Mouse (Mus musculus): ENCODE data around the gene Srms.

The Srms gene

DNA sequence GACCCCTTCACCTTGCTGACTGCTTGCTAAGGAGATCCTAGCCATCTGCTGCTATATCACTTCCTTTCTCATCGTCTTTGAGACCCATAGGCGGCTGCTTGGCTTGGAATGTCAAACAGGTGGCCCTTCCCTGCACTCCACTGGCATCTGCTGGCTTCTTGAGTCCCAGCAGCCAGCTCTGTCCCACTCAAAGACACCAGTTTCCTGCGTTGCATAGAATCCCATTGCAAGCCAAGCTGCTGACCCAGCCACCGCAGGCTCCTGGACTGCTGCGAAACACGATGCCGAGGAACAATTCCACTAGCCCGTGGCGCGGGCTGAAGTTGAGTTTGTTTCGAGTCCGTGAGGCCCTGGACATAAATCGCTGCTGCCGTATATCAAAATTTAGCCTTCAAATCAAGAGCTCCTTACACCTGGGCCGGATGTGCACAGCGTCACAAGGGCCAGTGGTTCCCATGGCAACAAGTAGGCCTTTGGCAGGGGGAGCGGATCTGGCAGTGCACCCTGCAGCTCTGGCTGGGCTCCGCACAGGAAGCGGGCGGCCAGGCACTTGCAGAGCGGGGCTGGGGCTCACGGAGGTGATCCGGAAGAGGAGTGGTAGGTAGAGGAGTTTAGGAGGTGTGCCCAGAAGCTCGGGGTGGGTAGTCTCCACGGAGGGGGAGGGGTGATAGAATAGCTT, 6.7 kb upstream of the Srms start, which contains the start of gene Fndc11:
Fndc11 (plus strand) TSS at position 476 of the 679 bp plus-strand sequence.
- DNase-seq (ENCODE audit: low spot score) = peak; percentile 73

DNA sequence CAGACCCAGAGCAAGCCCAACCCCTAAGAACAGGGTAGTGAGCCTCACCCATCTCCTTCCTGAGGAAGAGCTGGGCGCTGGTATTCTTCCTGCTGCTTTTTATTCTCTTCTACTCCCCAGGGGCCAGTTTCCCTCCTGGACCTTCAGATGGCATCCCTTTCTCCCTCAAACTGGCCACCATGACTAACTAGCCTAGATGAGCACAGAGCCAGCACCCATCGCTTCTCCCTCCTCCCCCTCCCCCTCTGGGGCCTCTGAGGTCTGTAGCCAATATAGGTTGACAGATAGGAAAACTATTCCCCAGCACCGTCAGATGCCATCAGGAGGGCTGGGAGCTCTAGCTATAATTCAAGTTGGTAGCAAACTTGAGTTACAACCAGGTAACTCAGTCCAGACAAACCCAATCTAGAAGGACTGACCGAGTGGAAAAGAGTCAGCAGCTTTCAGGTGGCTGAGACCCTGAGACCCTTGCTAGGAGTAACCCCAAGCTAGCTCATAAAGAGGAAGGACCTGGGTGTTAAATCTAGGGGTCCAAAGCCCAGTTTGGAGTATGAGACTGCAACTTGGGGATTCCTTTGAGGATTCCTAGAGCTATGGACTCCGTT, 6.0 kb upstream of the Srms start:
- DNase-seq (ENCODE audit: low spot score) = no peak

DNA sequence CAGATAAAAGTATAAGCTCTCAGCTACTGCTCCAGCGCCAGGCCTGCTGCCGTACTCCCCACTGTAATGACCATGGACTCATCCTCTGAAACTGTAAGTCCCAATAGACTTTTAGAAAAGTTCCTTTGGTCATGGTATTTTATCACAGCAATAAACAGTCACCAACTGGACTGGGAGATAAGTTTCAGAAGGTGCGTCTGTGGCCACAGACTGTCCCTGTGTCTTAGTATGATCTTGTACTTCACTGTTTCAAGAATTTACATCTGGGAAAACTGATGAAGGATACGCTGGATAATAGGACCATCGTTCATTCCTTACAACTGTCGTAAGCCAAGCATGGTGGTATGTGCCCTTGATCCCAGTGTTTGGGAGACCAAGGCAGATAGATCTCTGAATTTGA, 3.1 kb upstream of the Srms start:
- no peak for DNase-seq (ENCODE audit: low spot score)

DNA sequence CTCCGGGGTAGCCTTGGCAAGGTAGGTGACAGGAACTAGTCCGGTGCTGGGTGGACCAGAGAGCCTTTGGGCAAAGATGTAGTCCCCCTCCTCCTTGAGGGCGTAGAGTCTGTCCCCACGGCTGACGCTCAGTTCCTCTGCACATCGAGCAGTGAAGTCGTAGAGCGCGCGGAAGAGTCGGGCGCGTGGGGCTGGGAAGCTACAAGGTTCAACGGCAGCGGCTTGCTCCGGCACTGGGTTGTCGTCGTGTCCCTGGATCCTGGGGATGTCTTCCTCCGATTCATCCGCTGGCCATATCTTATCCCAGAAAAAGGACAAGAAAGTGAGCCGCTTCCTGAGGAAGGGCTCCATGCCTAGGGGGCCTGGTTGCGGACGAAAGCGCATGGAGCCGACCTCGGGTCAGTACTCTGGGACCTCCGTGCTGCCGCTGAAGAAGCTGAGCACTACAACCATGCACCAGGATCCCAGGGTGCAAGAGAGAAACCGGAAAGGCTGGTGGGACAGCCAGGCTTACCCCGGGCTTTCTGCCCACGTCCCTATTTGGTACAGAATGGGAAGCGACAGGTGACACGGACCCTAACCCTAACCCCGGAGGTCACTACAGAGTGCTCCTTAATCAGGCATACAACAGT, 480 bp downstream of the Srms start:
- no peak for DNase-seq (ENCODE audit: low spot score)

DNA sequence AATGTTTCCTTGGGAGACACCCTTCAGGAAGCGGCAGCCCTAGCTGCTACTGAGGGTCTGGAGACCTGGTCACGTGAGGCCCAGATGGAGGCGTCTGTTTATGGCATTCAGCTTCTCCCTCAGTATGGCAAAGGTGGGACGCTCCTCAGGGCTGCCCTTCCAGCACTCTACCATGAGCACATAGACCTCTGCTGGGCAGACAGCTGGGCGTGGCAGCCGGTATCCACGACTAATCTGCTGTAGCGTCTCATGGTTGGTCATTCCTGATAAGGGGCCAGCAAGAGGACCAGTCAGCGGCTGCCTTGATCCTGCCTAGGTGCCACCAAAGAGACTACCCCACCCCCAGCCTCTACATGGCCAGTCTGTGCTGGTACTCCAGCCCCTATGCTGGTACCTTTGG, 6.9 kb downstream of the Srms start:
- no peak for DNase-seq (ENCODE audit: low spot score)

DNA sequence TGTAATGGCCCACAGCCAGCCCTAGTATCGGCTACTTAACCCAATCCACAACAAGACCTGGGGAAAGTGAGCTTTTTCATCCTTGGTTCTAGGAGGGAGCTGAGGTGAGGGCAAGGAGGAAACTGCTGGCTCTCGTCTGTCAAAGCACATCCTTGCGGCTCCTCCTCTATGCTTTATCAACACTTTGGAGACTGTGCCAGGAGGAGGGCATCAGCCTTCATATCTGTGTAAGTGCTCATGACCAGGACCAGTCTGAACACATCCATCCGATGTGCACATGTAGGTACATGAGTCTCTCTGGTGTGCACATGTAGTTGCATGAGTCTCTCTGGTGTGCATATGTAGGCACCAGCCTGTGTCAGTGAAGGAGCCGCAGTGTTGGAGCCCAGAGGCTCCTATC, 7.3 kb downstream of the Srms start:
- DNase-seq (ENCODE audit: low spot score) = no peak

DNA sequence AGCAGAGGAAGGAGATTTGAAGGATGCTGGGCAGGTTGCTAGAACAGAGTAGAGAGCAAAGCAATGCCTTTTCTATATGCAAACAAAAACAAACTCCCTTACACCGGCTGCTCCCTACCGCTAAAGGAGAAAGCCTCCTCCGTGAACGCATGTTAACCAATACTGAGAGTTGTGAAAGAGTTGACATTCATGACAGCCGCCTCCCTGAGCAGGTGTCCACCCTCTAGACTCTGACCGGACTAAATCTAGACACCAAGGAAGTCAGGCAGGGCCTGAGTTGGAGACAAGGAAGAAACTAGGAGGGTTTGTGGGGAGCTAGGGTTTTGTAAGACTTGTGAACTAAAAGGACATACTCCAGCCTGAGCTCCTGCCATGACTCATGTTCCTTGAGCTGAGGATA, 10.1 kb downstream of the Srms start:
- peak; percentile 51 for DNase-seq (ENCODE audit: low spot score)

DNA sequence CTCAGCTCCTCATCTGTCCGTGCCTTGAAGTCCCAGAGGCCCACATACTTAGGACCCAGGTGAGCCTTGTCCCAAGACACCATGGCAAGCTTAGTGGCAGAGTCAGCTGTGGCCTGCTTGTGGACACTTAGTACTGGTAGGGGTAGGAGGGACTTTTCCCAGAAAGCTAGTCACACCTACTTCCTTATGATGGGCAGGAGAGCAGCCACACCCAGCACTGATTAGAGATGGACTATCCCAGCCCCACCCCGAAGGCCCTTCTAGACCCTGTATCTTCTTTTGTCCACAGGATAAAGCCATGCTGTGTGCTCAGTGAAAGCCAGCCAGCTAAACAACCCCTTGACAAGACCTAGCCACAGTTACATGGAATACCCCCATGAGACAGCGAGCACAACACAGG, 10.6 kb downstream of the Srms start, which contains the start of gene Ptk6:
Ptk6 (minus strand) TSS at position 368 of the 400 bp plus-strand sequence.
- DNase-seq (ENCODE audit: low spot score) = no peak

DNA sequence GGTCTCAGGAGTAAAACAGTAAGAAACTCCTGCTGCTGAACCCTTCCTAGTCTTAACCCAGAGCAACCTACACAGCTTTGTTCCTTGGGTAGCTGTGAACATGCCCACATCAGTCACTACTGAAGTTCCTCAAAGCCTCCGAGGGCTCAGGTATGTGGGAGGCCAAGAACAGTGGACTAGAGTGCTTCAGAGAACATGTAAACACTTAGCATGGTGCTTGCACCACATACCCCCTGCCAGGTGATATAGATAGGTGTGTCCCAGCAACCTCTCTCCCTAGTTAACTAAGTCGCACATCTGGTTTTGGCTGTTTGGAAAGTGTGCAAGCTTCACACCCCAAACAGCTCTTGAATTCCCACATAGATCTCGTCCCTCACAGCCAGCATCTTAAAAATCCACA, 11.4 kb downstream of the Srms start:
- DNase-seq (ENCODE audit: low spot score) = no peak

DNA sequence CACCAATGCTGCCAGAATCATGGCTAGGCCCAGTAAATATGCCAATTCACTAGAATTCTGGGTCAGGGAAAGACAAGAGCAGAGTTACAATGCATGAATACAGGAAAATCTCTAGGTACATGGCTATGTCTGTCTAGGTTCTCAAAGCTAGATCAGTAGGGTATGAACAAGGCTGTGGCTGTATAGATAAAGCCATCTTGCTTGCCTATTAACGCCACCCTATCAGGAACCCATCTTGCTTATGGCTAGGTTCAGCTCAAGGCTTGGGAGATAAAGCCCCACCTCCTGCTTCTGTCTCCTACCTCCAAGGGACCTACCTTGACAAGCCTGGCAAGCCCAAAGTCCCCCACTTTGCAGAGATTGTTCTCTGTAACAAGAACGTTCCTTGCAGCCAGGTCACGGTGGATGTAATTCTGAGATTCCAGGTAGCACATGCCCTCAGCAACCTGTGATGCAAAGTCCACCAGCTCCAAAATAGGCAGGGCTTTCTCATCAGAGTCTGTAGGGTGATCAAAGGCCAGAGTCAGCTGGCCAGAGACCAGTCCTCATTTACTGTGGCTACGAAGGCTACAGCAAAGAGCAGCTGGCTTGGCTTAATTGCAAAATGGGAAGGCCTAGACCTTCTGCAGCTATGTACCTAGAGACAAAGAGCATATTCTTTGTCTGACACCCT, 16.2 kb downstream of the Srms start:
- DNase-seq (ENCODE audit: low spot score) = peak; percentile 69

DNA sequence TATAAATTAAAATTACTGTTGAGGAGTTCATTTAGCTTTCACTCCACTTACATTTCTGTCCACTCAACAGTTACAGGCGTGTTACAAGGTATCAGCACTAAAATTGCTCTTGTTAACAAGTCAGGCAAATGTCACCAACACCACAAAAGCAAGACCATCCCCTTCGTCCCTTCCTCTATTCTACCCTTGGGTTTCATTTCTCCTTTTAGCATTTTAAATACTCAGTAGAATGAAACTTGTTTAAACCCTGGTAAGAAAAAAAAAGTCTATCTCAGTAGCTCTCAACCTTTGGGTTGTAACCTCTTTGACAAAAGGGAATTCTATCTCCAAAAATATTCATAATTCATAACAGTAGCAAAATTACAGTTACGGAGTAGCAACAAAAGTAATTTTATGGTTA, 19.9 kb downstream of the Srms start:
- no peak for DNase-seq (ENCODE audit: low spot score)

DNA sequence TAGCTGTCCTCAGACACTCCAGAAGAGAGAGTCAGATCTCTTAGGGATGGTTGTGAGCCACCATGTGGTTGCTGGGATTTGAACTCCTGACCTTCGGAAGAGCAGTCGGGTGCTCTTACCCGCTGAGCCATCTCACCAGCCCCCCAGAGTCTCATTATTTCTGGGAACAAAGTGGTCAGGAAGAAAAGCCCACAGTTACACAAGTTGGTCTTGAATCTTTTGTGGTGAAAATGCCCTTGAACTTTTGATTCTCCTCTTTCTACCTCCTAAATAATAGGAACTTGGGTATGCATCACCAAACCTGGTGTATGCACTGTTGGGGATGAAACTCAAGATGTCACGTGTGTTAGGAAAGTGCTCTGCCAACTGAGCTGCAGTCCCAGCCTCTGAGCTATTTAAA, 21.0 kb downstream of the Srms start:
- no peak for DNase-seq (ENCODE audit: low spot score)

DNA sequence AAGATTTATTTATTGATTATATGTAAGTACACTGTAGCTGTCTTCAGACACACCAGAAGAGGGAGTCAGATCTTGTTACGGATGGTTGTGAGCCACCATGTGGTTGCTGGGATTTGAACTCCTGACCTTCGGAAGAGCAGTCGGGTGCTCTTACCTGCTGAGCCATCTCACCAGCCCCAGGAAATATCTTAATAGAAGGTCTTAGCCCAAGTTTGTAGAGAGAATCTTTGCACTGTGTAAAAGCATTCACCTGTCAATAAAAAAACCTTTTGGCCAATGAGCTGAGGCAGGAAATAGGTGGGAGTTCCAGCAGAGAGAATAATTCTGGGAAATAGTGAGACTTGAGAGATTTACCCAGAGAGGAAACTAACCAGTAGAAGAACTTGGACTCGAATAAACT, 21.6 kb downstream of the Srms start:
- DNase-seq (ENCODE audit: low spot score) = peak; percentile 18

DNA sequence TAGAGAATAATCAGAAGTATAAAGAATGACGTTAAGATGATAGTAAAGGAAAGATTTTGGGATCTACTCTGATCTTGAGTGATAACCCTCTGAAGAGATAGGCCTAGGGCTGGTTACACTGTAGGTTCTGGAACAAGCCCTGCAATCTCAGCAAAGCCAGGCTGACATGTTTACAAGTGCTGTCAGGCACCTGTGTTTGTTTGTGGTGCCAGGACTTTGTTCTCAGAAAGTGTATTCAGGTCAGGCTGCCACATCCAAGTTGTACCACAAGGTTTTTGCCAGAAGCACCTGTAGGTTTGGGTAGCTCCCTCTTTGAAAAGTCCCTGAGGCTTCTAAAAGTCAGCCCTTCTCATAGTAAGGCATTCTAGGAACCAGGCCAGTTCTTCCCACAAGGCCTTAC, 23.7 kb downstream of the Srms start:
- DNase-seq (ENCODE audit: low spot score) = peak; percentile 24

DNA sequence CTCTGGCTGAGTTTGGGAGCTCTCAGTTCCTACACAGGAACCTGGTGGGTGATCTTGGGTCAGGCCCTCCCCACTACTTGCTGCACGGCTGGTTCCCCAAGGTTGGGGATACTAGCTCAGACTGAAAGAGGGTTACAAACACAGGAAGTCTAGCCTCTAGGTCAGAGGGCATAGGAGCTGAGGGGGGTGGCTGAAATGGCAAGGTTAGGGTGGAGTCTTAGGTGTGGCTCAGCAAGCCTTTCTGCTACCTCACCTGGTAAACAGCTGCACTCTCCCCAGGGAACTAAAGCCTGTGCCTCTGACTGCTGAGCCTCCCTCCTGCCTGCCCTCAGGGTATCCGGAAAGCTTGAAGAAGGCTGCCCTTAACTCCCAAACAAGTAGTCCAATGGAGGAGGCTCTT, 24.3 kb downstream of the Srms start:
- peak; percentile 62 for DNase-seq (ENCODE audit: low spot score)

DNA sequence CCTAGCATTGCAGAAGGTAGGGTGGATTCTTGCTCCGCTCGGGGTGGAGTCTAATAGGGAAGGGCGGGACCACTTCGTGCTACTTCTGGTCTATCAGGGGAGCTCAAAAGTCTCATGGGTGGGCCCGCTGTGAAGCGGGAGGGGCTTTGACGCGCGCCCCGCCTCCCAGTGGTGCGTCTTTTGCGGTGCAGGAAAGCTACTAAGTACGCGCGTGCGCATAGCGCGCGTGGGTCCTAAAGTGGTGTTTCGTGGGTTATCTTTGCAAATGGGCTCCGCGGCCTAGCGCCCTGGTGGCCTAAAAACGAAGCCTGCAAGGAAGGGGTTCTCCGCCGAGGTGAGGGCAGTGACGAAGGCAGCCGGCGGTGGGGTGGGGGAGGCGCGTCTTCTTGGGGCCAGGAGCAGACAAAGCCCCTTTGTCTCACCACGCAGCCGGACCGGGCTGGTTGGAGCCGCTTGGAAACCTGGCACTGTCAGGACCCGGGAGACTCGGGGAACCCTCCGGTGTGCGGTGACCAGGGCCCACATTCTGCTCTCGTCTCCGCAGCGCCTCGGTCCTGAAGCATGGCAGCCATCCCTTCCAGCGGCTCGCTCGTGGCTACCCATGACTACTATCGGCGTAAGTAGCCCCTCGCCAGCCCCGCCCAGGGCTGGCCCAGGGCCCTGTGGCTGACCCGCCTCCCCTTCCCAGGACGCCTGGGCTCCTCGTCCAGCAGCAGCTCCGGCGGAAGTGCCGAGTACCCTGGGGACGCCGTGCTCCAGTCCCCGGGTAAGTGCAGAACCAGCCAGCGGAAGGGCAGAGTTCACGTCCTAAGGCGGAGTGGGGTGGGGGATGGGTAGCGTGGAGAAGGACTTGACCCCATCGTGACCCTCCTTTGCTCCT, 25.6 kb downstream of the Srms start, which contains the start of gene Ppdpf:
Ppdpf (plus strand) TSS at position 127 of the 880 bp plus-strand sequence.
- DNase-seq (ENCODE audit: low spot score) = peak; percentile 96

DNA sequence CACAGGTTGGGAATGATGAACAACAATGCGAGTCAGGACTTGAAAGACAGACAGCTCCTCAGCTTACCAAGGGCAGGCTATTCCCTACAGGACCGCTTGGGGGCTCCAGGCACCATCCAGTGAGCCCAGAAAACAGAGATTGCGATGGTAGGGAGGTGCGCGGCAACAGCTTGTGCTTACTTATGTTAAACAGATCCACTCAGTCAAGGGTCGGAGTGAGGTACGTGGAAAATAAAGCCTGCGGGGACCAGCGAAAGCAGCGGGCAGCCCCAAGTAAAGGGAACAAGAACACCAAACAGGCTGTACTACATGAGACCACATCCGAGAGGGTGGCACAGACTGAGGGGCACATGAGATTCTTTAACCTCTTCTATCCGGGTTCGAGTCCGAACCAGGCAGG, 26.4 kb downstream of the Srms start:
- DNase-seq (ENCODE audit: low spot score) = peak; percentile 88

DNA sequence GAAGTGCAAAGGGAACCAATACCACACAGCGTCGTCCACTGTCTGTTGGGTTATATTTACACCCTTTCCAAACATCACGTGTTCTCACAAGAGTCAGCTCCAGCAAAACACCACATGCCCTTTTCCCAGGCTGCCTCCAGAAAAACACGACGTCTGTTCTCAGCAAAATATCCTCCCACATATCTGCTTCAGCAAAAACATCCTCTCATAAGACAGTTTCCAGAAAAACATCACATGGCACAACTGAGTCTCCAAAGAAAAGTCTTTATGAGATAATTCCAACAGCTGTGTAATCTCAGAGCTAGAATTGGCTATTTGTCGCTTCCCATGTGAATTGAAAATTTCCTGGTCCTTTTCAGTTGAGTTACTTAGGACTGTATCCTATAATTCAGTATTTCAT, 32.1 kb downstream of the Srms start:
- no peak for DNase-seq (ENCODE audit: low spot score)

DNA sequence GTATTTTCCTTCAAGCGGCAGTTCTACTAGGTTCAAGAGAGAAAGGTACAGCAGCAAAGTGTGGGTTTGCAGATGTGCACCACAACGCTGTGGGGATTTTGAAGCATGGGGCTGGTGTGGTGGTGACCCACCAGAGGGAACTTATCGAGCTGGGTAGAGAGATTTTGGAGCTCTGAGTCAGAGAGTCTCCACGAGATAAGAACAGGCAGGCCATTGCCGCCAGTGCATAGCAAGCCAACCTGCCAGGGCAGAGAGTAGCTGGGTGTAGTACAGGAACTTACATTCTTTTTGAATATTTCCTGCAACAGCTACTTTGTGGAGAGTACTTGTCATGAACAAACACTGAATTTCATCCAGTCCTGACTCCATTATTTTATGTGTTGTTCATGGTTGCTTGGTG, 34.5 kb downstream of the Srms start:
- DNase-seq (ENCODE audit: low spot score) = no peak

DNA sequence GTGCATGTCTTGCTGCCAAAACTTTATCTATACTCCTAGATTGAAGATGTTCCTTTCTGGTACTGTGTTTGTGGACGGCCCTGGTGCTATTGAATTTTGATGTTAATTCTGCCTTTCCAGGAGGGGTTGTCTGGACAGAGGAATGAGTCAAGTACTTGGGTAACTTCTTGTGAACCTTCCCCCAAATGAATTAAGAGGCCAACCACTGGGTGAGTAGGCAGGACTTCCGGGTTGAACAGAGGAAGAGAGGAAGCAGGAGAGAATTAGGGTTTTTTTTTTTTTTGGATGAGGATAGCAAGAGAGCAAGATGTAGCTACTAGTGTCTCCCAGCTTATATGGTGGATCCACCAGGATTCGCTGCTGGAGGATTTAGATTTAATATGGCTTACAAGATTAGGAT, 35.0 kb downstream of the Srms start:
- no peak for DNase-seq (ENCODE audit: low spot score)

DNA sequence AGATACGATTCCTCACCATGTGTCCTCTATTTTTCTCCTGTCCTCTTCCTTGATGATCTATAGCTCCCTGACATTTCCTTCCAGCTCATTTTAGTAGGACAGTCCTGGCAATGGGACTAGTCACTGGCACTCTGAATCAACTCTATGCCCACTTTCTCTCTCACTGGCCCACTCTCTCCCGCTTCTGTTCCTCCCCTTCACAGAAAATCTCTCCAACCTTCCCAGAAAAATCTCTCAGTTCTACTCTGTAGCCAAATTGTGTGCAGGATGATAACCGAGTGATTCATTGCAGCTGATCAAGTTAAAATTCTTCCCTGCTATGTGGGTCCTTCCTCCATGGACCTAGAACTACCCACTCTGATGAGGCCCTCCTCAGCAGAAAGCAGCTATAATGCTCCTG, 38.3 kb downstream of the Srms start:
- no peak for DNase-seq (ENCODE audit: low spot score)

DNA sequence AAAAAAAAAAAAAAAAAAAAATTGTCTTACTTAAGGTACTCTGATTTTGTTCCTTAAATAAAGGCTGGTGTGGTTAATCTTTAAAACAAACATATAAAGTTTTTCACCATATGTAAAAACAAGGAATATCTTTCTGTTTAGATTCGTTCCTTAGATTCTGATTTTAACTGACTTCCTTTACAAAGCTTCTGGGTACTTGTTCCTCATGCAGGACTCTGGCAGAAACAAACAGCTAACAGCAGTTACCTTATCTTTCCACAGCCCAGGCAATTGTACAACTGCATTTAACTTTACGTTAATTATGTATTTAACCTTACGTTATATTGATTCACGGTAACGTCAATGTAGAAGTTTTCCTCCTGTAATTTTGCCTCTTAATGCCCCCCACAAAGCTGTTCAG, 46.5 kb downstream of the Srms start:
- no peak for DNase-seq (ENCODE audit: low spot score)

Data from yolk sac, embryonic 10.5 days (tissue).